Mouse (Mus musculus): ENCODE measurements at regions not wholly inside any gene's neighbourhood (a gene's known extent, or its start where the extent isn't known, plus 50 kb on each side); places are given as distances from the start of the nearest gene placed in this dataset.

DNA sequence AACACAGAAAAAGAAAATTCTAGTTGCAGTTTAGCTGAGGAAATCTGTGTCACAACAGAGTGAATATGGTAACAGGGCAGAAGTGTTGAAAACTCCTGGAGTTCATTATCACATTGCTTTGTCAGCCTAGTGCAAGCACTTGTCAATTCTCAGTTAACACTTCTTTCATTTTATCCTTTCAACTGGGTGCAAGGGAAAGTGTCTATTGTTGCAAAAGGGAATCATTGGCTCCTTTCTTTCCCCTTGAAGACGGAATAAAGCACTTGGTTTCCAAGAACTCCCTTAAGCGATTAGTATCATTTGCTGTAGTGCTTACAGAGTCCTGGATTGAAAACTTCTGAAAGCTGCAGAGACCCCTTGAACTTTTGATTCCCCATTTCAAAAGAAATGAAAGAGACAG, 218.9 kb downstream of the Hs3st1 start:
- dilution Hi-C loops (cut with MboI; ENCODE audit: extremely low pct_ligation_motif_present, extremely low pct_unique_long_range_greater_than_20kb, low sequenced_read_pairs) (no loop called here), in situ Hi-C loops (cut with MboI; ENCODE audit: low pct_ligation_motif_present, low pct_unique_long_range_greater_than_20kb, low sequenced_read_pairs) (no loop called here)
- DNase-seq (ENCODE audit: extremely low read depth) = no peak
- H3K4me3 ChIP-seq (replicated peaks in 1 of 3; ENCODE audit: low read depth in 2 of 3, low read length in 2 of 3, poor library complexity in 1 of 3) = no peak overlapping the region
- no peak overlapping the region for H3K27ac ChIP-seq (ENCODE audit: insufficient read depth, low read depth)
- no peak for TF ChIP-seq ZMIZ1 (IDR thresholded peaks at IDR 0.05; ENCODE audit: low read depth, low read length)
- TF ChIP-seq MXI1 (IDR thresholded peaks at IDR 0.05; ENCODE audit: low read depth, low read length) = no peak
- TF ChIP-seq ZNF384 (IDR thresholded peaks at IDR 0.05; ENCODE audit: low read depth, low read length) = no peak
- no peak for TF ChIP-seq ZKSCAN1 (IDR thresholded peaks at IDR 0.05; ENCODE audit: borderline replicate concordance, low read depth, low read length)
- TF ChIP-seq GABPA (IDR thresholded peaks at IDR 0.05; ENCODE audit: insufficient replicate concordance, low read depth, low read length) = no peak
- no peak for TF ChIP-seq USF1 (IDR thresholded peaks at IDR 0.05; ENCODE audit: low read depth, low read length)
- TF ChIP-seq CHD1 (IDR thresholded peaks at IDR 0.05; ENCODE audit: low read depth, low read length) = no peak
- TF ChIP-seq RAD21 (IDR thresholded peaks at IDR 0.05; ENCODE audit: low read depth, low read length) = no peak
- no peak for TF ChIP-seq HCFC1 (IDR thresholded peaks at IDR 0.05; ENCODE audit: low read depth, low read length)
- no peak for TF ChIP-seq MAX (IDR thresholded peaks at IDR 0.05; ENCODE audit: low read length)
- no peak for TF ChIP-seq MAZ (IDR thresholded peaks at IDR 0.05; ENCODE audit: low read depth, low read length)
- no peak for TF ChIP-seq RCOR1 (conservative IDR thresholded peaks at IDR 0.05; ENCODE audit: low read depth, low read length)
- TF ChIP-seq PAX5 (IDR thresholded peaks at IDR 0.05; ENCODE audit: low read length) = no peak
- no peak for TF ChIP-seq POLR2AphosphoS2 (IDR thresholded peaks at IDR 0.05; ENCODE audit: low read depth, low read length)
- no peak for TF ChIP-seq EP300 (IDR thresholded peaks at IDR 0.05; ENCODE audit: low read length)
- no peak for TF ChIP-seq NRF1 (IDR thresholded peaks at IDR 0.05; ENCODE audit: low read depth, low read length)
- no peaks in the 10 kb centered on the region for H3K9me3 ChIP-seq (replicated peaks; ENCODE audit: low read length)
- H3K36me3 ChIP-seq (replicated peaks in 1 of 2; ENCODE audit: control insufficient read depth in 1 of 2, insufficient read depth in 1 of 2, low read length in 1 of 2) = no peaks in the 10 kb centered on the region
- H3K9ac ChIP-seq (ENCODE audit: insufficient read depth, low read depth) = no peak overlapping the region
- no peak overlapping the region for H3K4me2 ChIP-seq (ENCODE audit: insufficient read depth, low read depth, poor library complexity, severe bottlenecking)
- H3K27me3 ChIP-seq (replicated peaks) = no peaks in the 10 kb centered on the region
- H3K79me2 ChIP-seq (replicated peaks; ENCODE audit: control insufficient read depth, extremely low read depth, insufficient read depth, poor library complexity, severe bottlenecking) = no peaks in the 10 kb centered on the region
- peaks cover 0 to 3% of the 10 kb centered on the region in 2 experiments; a peak in 1 of 4 replicates for H3K4me1 ChIP-seq (ENCODE audit: control insufficient read depth in 1 of 2, insufficient read depth in 2 of 2)

DNA sequence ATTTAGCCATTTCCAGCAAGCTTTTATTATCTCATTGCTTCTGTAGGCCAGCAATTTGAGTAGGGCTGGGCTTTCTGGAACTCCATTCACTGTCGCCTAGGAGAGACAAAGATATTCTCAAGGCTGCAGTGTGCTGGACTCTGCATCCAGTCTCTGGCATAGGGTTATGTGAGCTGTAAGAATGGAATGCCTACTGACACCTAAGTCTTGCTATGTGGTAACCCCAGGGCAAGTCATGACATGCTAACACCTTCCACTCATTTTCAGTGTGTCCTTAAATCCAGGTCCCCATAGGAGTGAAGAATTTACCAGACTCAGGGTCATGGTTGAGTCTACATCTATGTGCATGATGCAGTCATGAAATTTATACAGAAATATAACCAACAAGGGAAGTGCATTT, 245.0 kb downstream of the Hs3st1 start:
- DNase-seq (ENCODE audit: extremely low read depth) = no peak
- H3K4me3 ChIP-seq (replicated peaks in 1 of 3; ENCODE audit: low read depth in 2 of 3, low read length in 2 of 3, poor library complexity in 1 of 3) = no peak overlapping the region
- H3K4me1 ChIP-seq (ENCODE audit: control insufficient read depth in 1 of 2, insufficient read depth in 2 of 2) = no peaks in the 10 kb centered on the region
- no peaks in the 10 kb centered on the region for H3K9me3 ChIP-seq (replicated peaks; ENCODE audit: low read length)
- H3K27me3 ChIP-seq (replicated peaks) = no peaks in the 10 kb centered on the region
- dilution Hi-C loops (cut with MboI; ENCODE audit: extremely low pct_ligation_motif_present, extremely low pct_unique_long_range_greater_than_20kb, low sequenced_read_pairs) (no loop called here), in situ Hi-C loops (cut with MboI; ENCODE audit: low pct_ligation_motif_present, low pct_unique_long_range_greater_than_20kb, low sequenced_read_pairs) (no loop called here)
- TF ChIP-seq SMC3 (IDR thresholded peaks at IDR 0.05; ENCODE audit: low read depth, low read length) (no peak), BHLHE40 (IDR thresholded peaks at IDR 0.05; ENCODE audit: low read depth, low read length) (no peak), EP300 (IDR thresholded peaks at IDR 0.05; ENCODE audit: low read length) (no peak), MAX (IDR thresholded peaks at IDR 0.05; ENCODE audit: low read length) (no peak), CHD2 (IDR thresholded peaks at IDR 0.05; ENCODE audit: low read length) (no peak), USF2 (conservative IDR thresholded peaks at IDR 0.05; ENCODE audit: low read depth, low read length) (no peak), POLR2AphosphoS2 (IDR thresholded peaks at IDR 0.05; ENCODE audit: low read depth, low read length) (no peak), UBTF (IDR thresholded peaks at IDR 0.05; ENCODE audit: low read depth, low read length) (no peak), MEF2A (IDR thresholded peaks at IDR 0.05; ENCODE audit: borderline replicate concordance, low read depth, low read length) (no peak)
- H3K9ac ChIP-seq (ENCODE audit: insufficient read depth, low read depth) = no peak overlapping the region
- no peak overlapping the region for H3K4me2 ChIP-seq (ENCODE audit: insufficient read depth, low read depth, poor library complexity, severe bottlenecking)
- no peaks in the 10 kb centered on the region for H3K36me3 ChIP-seq (replicated peaks in 1 of 2; ENCODE audit: control insufficient read depth in 1 of 2, insufficient read depth in 1 of 2, low read length in 1 of 2)
- H3K27ac ChIP-seq (ENCODE audit: insufficient read depth, low read depth) = no peak overlapping the region
- H3K79me2 ChIP-seq (replicated peaks; ENCODE audit: control insufficient read depth, extremely low read depth, insufficient read depth, poor library complexity, severe bottlenecking) = no peaks in the 10 kb centered on the region
